Mouse (Mus musculus) kidney, embryonic 14.5 days (tissue): ENCODE measurements around the gene Bcat1. TPM values are rescaled to one million over a fixed set of nuclear protein-coding genes. Genes with fewer than 3 reads are reported as not detected.
"Not testable (repeated sequence)": the region's sequence is repeated elsewhere in the genome, so short reads cannot be mapped to it uniquely, and the experiment has no call there.

ENCODE experiments used
- ATAC-seq: fragments of 200-750 bp; cut with Nextera tagmentation; 2 replicates; pipeline ENCODE4 v1.8.0; 2017; ENCODE audit warnings: moderate number of reproducible peaks, mild to moderate bottlenecking, moderate TSS enrichment, moderate library complexity; ENCODE audit not compliant: low FRiP score, low TSS enrichment
- H3K27ac ChIP-seq: fragments of 300-500 bp; sonication (generic); 2 replicates; pipeline ENCODE4 v1.5.1; 2014; ENCODE audit warnings: low read depth, mild to moderate bottlenecking, low read length, moderate library complexity, mixed read lengths
- H3K27me3 ChIP-seq: fragments of 300-500 bp; sonication (generic); 2 replicates; pipeline ENCODE4 v1.6.1; 2014; ENCODE audit warnings: mild to moderate bottlenecking, low read length; ENCODE audit not compliant: control insufficient read depth, insufficient read depth
- H3K36me3 ChIP-seq: fragments of 300-500 bp; sonication (generic); 2 replicates; pipeline ENCODE4 v1.6.1; 2014; ENCODE audit warnings: low read length, mixed read lengths; ENCODE audit not compliant: control insufficient read depth, insufficient read depth
- H3K4me1 ChIP-seq: fragments of 300-500 bp; sonication (generic); 2 replicates; pipeline ENCODE4 v1.6.1; 2014; ENCODE audit warnings: low read length, mixed read lengths; ENCODE audit not compliant: control insufficient read depth, insufficient read depth
- H3K4me2 ChIP-seq: fragments of 300-500 bp; sonication (generic); replicated peaks from 2 replicates; pipeline ENCODE4 v1.6.1; 2014; ENCODE audit warnings: low read depth, mild to moderate bottlenecking, low read length
- H3K4me3 ChIP-seq: fragments of 300-500 bp; sonication (generic); 2 replicates; pipeline ENCODE4 v1.5.1; 2014; ENCODE audit warnings: mild to moderate bottlenecking, low read length
- H3K9ac ChIP-seq: fragments of 300-500 bp; sonication (generic); 2 replicates; pipeline ENCODE4 v1.6.1; 2014; ENCODE audit warnings: low read depth, mild to moderate bottlenecking, low read length, moderate library complexity
- H3K9me3 ChIP-seq: fragments of 300-500 bp; sonication (generic); 2 replicates; pipeline ENCODE4 v1.6.1; 2016; ENCODE audit warnings: low read length; ENCODE audit not compliant: control insufficient read depth
- WGBS: fragments of 180-500 bp; shearing (Covaris S2); extraction: QIAGEN DNeasy Blood & Tissue Kit; methylation state at CpG from one replicate; pipeline ENCODE4 v1.1.7; 2014; 5-methylcytosine and 5-hydroxymethylcytosine counted together
- polyA plus RNA-seq: library from polyadenylated mRNA; unstranded; fragments of >200 nt; fragmentation: Nextera tagmentation; extraction: Ambion mirVana; gene quantifications from 2 replicates; pipeline ENCODE4 v1.2.1, GENCODE M21; 2014

Gene Bcat1
- polyA plus RNA-seq, 1 experiment from 2014 or later: 8.6 TPM

- no peaks in the 10 kb centered on the region for H3K9me3 ChIP-seq
- H3K4me2 ChIP-seq: no peak overlapping the region
- no peak overlapping the region for H3K9ac ChIP-seq
- no peaks in the 10 kb centered on the region for H3K27me3 ChIP-seq
- ATAC-seq: no peak
- H3K36me3 ChIP-seq: no peaks in the 10 kb centered on the region
- no peak overlapping the region for H3K27ac ChIP-seq
- WGBS: 63% methylated on average over 10 of the region's 10 CpGs
- no peaks in the 10 kb centered on the region for H3K4me1 ChIP-seq
- H3K4me3 ChIP-seq: no peak overlapping the region
These were observed 28.4 kb upstream of the Bcat1 start for GRCm38 (mm10) chr6:145104241-145104939.

GRCm38 (mm10) chr6:145100923-145101322 is 24.9 kb upstream of the Bcat1 start:
- no peak overlapping the region for H3K4me3 ChIP-seq
- H3K27ac ChIP-seq: no peak overlapping the region
- no peak for ATAC-seq
- H3K36me3 ChIP-seq: no peaks in the 10 kb centered on the region
- 67% methylated on average over 9 of the region's 9 CpGs for WGBS
- no peaks in the 10 kb centered on the region for H3K9me3 ChIP-seq
- no peaks in the 10 kb centered on the region for H3K27me3 ChIP-seq
- H3K4me1 ChIP-seq: no peaks in the 10 kb centered on the region
- no peak overlapping the region for H3K4me2 ChIP-seq
- no peak overlapping the region for H3K9ac ChIP-seq

- no peak overlapping the region for H3K4me3 ChIP-seq
- 69% methylated on average over 4 of the region's 4 CpGs for WGBS
These were observed 18.4 kb upstream of the Bcat1 start for GRCm38 (mm10) chr6:145094431-145094830.

GRCm38 (mm10) chr6:145093038-145093622 is 17.1 kb upstream of the Bcat1 start:
- not testable (repeated sequence) for H3K9me3 ChIP-seq, H3K36me3 ChIP-seq, H3K4me2 ChIP-seq, ATAC-seq, H3K27me3 ChIP-seq, H3K4me3 ChIP-seq, H3K4me1 ChIP-seq, H3K27ac ChIP-seq, H3K9ac ChIP-seq
- WGBS: 46% methylated on average over 7 of the region's 7 CpGs

More at GRCm38 (mm10) chr6:145094431-145094830, 18.4 kb upstream of the Bcat1 start:
- Histone ChIP-seq H3K27ac (no peak overlapping the region), H3K4me1 (no peaks in the 10 kb centered on the region), H3K36me3 (no peaks in the 10 kb centered on the region), H3K9ac (no peak overlapping the region), H3K9me3 (no peaks in the 10 kb centered on the region), H3K27me3 (no peaks in the 10 kb centered on the region), H3K4me2 (no peak overlapping the region)
- ATAC-seq: no peak

GRCm38 (mm10) chr6:145091998-145092397 is 16.0 kb upstream of the Bcat1 start:
- Histone ChIP-seq H3K27me3 (no peaks in the 10 kb centered on the region), H3K27ac (no peak overlapping the region), H3K4me2 (no peak overlapping the region), H3K9ac (no peak overlapping the region), H3K36me3 (no peaks in the 10 kb centered on the region), H3K4me1 (no peaks in the 10 kb centered on the region), H3K9me3 (no peaks in the 10 kb centered on the region), H3K4me3 (no peak overlapping the region)
- 78% methylated on average over 7 of the region's 7 CpGs for WGBS
- no peak for ATAC-seq

GRCm38 (mm10) chr6:145090928-145091327 is 14.9 kb upstream of the Bcat1 start:
- Histone ChIP-seq H3K9me3 (no peaks in the 10 kb centered on the region), H3K27me3 (no peaks in the 10 kb centered on the region), H3K4me2 (no peak overlapping the region), H3K27ac (no peak overlapping the region), H3K4me3 (no peak overlapping the region), H3K4me1 (no peaks in the 10 kb centered on the region), H3K36me3 (no peaks in the 10 kb centered on the region), H3K9ac (no peak overlapping the region)
- no peak for ATAC-seq
- WGBS: 68% methylated on average over 5 of the region's 5 CpGs

GRCm38 (mm10) chr6:145090201-145090863 is 14.3 kb upstream of the Bcat1 start:
- H3K4me2 ChIP-seq: no peak overlapping the region
- ATAC-seq: peak; percentile 46; the same call in 1 of the 2 replicates
- no peak overlapping the region for H3K9ac ChIP-seq
- H3K27ac ChIP-seq: no peak overlapping the region
- no peaks in the 10 kb centered on the region for H3K36me3 ChIP-seq
- no peaks in the 10 kb centered on the region for H3K4me1 ChIP-seq
- no peak overlapping the region for H3K4me3 ChIP-seq
- H3K9me3 ChIP-seq: no peaks in the 10 kb centered on the region
- WGBS: 54% methylated on average over 6 of the region's 6 CpGs
- H3K27me3 ChIP-seq: no peaks in the 10 kb centered on the region

GRCm38 (mm10) chr6:145089373-145089772 is 13.4 kb upstream of the Bcat1 start:
- Histone ChIP-seq H3K9ac (no peak overlapping the region), H3K27ac (no peak overlapping the region), H3K4me1 (no peaks in the 10 kb centered on the region), H3K27me3 (no peaks in the 10 kb centered on the region), H3K4me2 (no peak overlapping the region), H3K9me3 (no peaks in the 10 kb centered on the region), H3K4me3 (no peak overlapping the region), H3K36me3 (no peaks in the 10 kb centered on the region)
- 71% methylated on average over 4 of the region's 4 CpGs for WGBS
- ATAC-seq: no peak

GRCm38 (mm10) chr6:145088451-145089113 is 12.6 kb upstream of the Bcat1 start:
- Histone ChIP-seq H3K4me3 (no peak overlapping the region), H3K36me3 (no peaks in the 10 kb centered on the region), H3K9me3 (no peaks in the 10 kb centered on the region), H3K4me2 (no peak overlapping the region), H3K9ac (no peak overlapping the region), H3K27me3 (no peaks in the 10 kb centered on the region), H3K4me1 (no peaks in the 10 kb centered on the region), H3K27ac (no peak overlapping the region)
- WGBS: 51% methylated on average over 4 of the region's 4 CpGs
- ATAC-seq: no peak
